Mouse (Mus musculus): ENCODE measurements at regions not wholly inside any gene's neighbourhood (a gene's known extent, or its start where the extent isn't known, plus 50 kb on each side); places are given as distances from the start of the nearest gene placed in this dataset.

GRCm38 (mm10) chr3:58153874-58154756, 260.4 kb upstream of the Tsc22d2 start:
- no peak for DNase-seq

GRCm38 (mm10) chr3:58159384-58159783, 255.1 kb upstream of the Tsc22d2 start:
- no peak for DNase-seq

- DNase-seq, result no peak
Observed at GRCm38 (mm10) chr3:58162238-58162637, 252.3 kb upstream of the Tsc22d2 start.

GRCm38 (mm10) chr3:58163806-58164205, 250.7 kb upstream of the Tsc22d2 start:
- DNase-seq, result peak in 1 of 2 experiments; percentile 16

- DNase-seq, result no peak
Observed at GRCm38 (mm10) chr3:58166628-58167027, 247.9 kb upstream of the Tsc22d2 start.

GRCm38 (mm10) chr3:58167121-58167520, 247.4 kb upstream of the Tsc22d2 start:
- no peak for DNase-seq

- no peak for DNase-seq
Observed at GRCm38 (mm10) chr3:58167761-58168290, 246.7 kb upstream of the Tsc22d2 start.

- no peak for DNase-seq
Observed at GRCm38 (mm10) chr3:58168522-58169185, 245.9 kb upstream of the Tsc22d2 start.

- no peak for DNase-seq
Observed at GRCm38 (mm10) chr3:58169786-58170185, 244.7 kb upstream of the Tsc22d2 start.

GRCm38 (mm10) chr3:58172096-58172495, 242.4 kb upstream of the Tsc22d2 start:
- DNase-seq, result no peak

GRCm38 (mm10) chr3:58173821-58174220, 240.7 kb upstream of the Tsc22d2 start:
- no peak for DNase-seq

- no peak for DNase-seq
Observed at GRCm38 (mm10) chr3:58181715-58182114, 232.8 kb upstream of the Tsc22d2 start.

GRCm38 (mm10) chr3:58182299-58182698, 232.2 kb upstream of the Tsc22d2 start:
- no peak for DNase-seq

GRCm38 (mm10) chr3:58183279-58183678, 231.2 kb upstream of the Tsc22d2 start:
- no peak for DNase-seq

- DNase-seq, result no peak
Observed at GRCm38 (mm10) chr3:58200462-58200861, 214.1 kb upstream of the Tsc22d2 start.

- DNase-seq, result no peak
Observed at GRCm38 (mm10) chr3:58202816-58203215, 211.7 kb upstream of the Tsc22d2 start.

GRCm38 (mm10) chr3:58203806-58204205, 210.7 kb upstream of the Tsc22d2 start:
- no peak for DNase-seq

GRCm38 (mm10) chr3:58205526-58205925, 209.0 kb upstream of the Tsc22d2 start:
- no peak for DNase-seq

- no peak for DNase-seq
Observed at GRCm38 (mm10) chr3:58206776-58207398, 207.6 kb upstream of the Tsc22d2 start.

- no peak for DNase-seq
Observed at GRCm38 (mm10) chr3:58211016-58211415, 203.5 kb upstream of the Tsc22d2 start.

- DNase-seq, result no peak
Observed at GRCm38 (mm10) chr3:58224696-58225095, 189.8 kb upstream of the Tsc22d2 start.

- no peak for DNase-seq
Observed at GRCm38 (mm10) chr3:58226447-58227321, 187.8 kb upstream of the Tsc22d2 start.

- DNase-seq, result no peak
Observed at GRCm38 (mm10) chr3:58227322-58227627, 187.2 kb upstream of the Tsc22d2 start.
